Mouse (Mus musculus): ENCODE measurements around the gene Cyth1. TPM values are rescaled to one million over a fixed set of nuclear protein-coding genes. Genes with fewer than 3 reads are reported as not detected.

Cyth1 gene
- polyA plus RNA-seq, 1 experiment from 2014 or later = 17.7 TPM

GRCm38 (mm10) chr11:118104001-118104400, 144.4 kb downstream of the Cyth1 start:
- ATAC-seq (ENCODE audit: low read depth) = no peak
- Histone ChIP-seq H3K36me3 (ENCODE audit: control insufficient read depth, insufficient read depth, low read length) (no peaks in the 10 kb centered on the region), H3K4me1 (ENCODE audit: control insufficient read depth, insufficient read depth, low read length) (no peaks in the 10 kb centered on the region), H3K27me3 (ENCODE audit: control insufficient read depth, insufficient read depth, low read length) (no peaks in the 10 kb centered on the region), H3K4me3 (ENCODE audit: low read depth, low read length) (no peak overlapping the region), H3K4me2 (ENCODE audit: low read depth, low read length) (no peak overlapping the region), H3K9me3 (ENCODE audit: control insufficient read depth, low read length) (no peaks in the 10 kb centered on the region), H3K9ac (replicated peaks; ENCODE audit: low read depth, low read length) (no peak overlapping the region), H3K27ac (ENCODE audit: low read depth, low read length) (no peak overlapping the region)
- WGBS = 13% methylated on average over 5 of the region's 5 CpGs

- no peak overlapping the region for H3K9ac ChIP-seq (replicated peaks; ENCODE audit: low read depth, low read length)
- H3K27ac ChIP-seq (ENCODE audit: low read depth, low read length) = no peak overlapping the region
- no peaks in the 10 kb centered on the region for H3K36me3 ChIP-seq (ENCODE audit: control insufficient read depth, insufficient read depth, low read length)
- H3K4me1 ChIP-seq (ENCODE audit: control insufficient read depth, insufficient read depth, low read length) = no peaks in the 10 kb centered on the region
- no peak for ATAC-seq (ENCODE audit: low read depth)
- 95% methylated on average over 5 of the region's 5 CpGs for WGBS
- no peaks in the 10 kb centered on the region for H3K27me3 ChIP-seq (ENCODE audit: control insufficient read depth, insufficient read depth, low read length)
- no peak overlapping the region for H3K4me3 ChIP-seq (ENCODE audit: low read depth, low read length)
- no peak overlapping the region for H3K4me2 ChIP-seq (ENCODE audit: low read depth, low read length)
- H3K9me3 ChIP-seq (ENCODE audit: control insufficient read depth, low read length) = no peaks in the 10 kb centered on the region
Measured at GRCm38 (mm10) chr11:118103383-118103782, 145.0 kb downstream of the Cyth1 start.

- 63% methylated on average over 3 of the region's 3 CpGs for WGBS
Measured at GRCm38 (mm10) chr11:118102838-118103237, 145.6 kb downstream of the Cyth1 start.

GRCm38 (mm10) chr11:118101133-118101532, 147.3 kb downstream of the Cyth1 start:
- Histone ChIP-seq H3K4me1 (ENCODE audit: control insufficient read depth, insufficient read depth, low read length) (no peaks in the 10 kb centered on the region), H3K9ac (replicated peaks; ENCODE audit: low read depth, low read length) (no peak overlapping the region), H3K9me3 (ENCODE audit: control insufficient read depth, low read length) (no peaks in the 10 kb centered on the region), H3K27me3 (ENCODE audit: control insufficient read depth, insufficient read depth, low read length) (no peaks in the 10 kb centered on the region), H3K27ac (ENCODE audit: low read depth, low read length) (no peak overlapping the region), H3K4me3 (ENCODE audit: low read depth, low read length) (no peak overlapping the region), H3K4me2 (ENCODE audit: low read depth, low read length) (no peak overlapping the region), H3K36me3 (ENCODE audit: control insufficient read depth, insufficient read depth, low read length) (no peaks in the 10 kb centered on the region)
- 57% methylated on average over 8 of the region's 9 CpGs for WGBS
- no peak for ATAC-seq (ENCODE audit: low read depth)

More at GRCm38 (mm10) chr11:118102838-118103237, 145.6 kb downstream of the Cyth1 start:
- H3K4me3 ChIP-seq (ENCODE audit: low read depth, low read length) = no peak overlapping the region
- no peak overlapping the region for H3K9ac ChIP-seq (replicated peaks; ENCODE audit: low read depth, low read length)
- H3K9me3 ChIP-seq (ENCODE audit: control insufficient read depth, low read length) = no peaks in the 10 kb centered on the region
- H3K4me1 ChIP-seq (ENCODE audit: control insufficient read depth, insufficient read depth, low read length) = no peaks in the 10 kb centered on the region
- H3K27ac ChIP-seq (ENCODE audit: low read depth, low read length) = no peak overlapping the region
- H3K4me2 ChIP-seq (ENCODE audit: low read depth, low read length) = no peak overlapping the region
- H3K36me3 ChIP-seq (ENCODE audit: control insufficient read depth, insufficient read depth, low read length) = no peaks in the 10 kb centered on the region
- 0 out of 2 replicates have a peak, but pooled peaks have one; percentile 34 for ATAC-seq (ENCODE audit: low read depth)
- no peaks in the 10 kb centered on the region for H3K27me3 ChIP-seq (ENCODE audit: control insufficient read depth, insufficient read depth, low read length)

- Histone ChIP-seq H3K4me2 (ENCODE audit: low read depth, low read length) (no peak overlapping the region), H3K9ac (replicated peaks; ENCODE audit: low read depth, low read length) (no peak overlapping the region), H3K4me3 (ENCODE audit: low read depth, low read length) (no peak overlapping the region), H3K27me3 (ENCODE audit: control insufficient read depth, insufficient read depth, low read length) (no peaks in the 10 kb centered on the region), H3K4me1 (ENCODE audit: control insufficient read depth, insufficient read depth, low read length) (no peaks in the 10 kb centered on the region), H3K27ac (ENCODE audit: low read depth, low read length) (no peak overlapping the region), H3K9me3 (ENCODE audit: control insufficient read depth, low read length) (no peaks in the 10 kb centered on the region), H3K36me3 (ENCODE audit: control insufficient read depth, insufficient read depth, low read length) (no peaks in the 10 kb centered on the region)
- no peak for ATAC-seq (ENCODE audit: low read depth)
- 64% methylated on average over 2 of the region's 2 CpGs for whole genome bisulfite sequencing
Measured at GRCm38 (mm10) chr11:118096736-118097135, 151.7 kb downstream of the Cyth1 start.

- WGBS = 91% methylated on average over 9 of the region's 9 CpGs
- no peak overlapping the region for H3K4me2 ChIP-seq (ENCODE audit: low read depth, low read length)
- no peaks in the 10 kb centered on the region for H3K4me1 ChIP-seq (ENCODE audit: control insufficient read depth, insufficient read depth, low read length)
- no peaks in the 10 kb centered on the region for H3K9me3 ChIP-seq (ENCODE audit: control insufficient read depth, low read length)
- H3K9ac ChIP-seq (replicated peaks; ENCODE audit: low read depth, low read length) = no peak overlapping the region
- no peaks in the 10 kb centered on the region for H3K27me3 ChIP-seq (ENCODE audit: control insufficient read depth, insufficient read depth, low read length)
- no peak overlapping the region for H3K27ac ChIP-seq (ENCODE audit: low read depth, low read length)
- H3K4me3 ChIP-seq (ENCODE audit: low read depth, low read length) = no peak overlapping the region
- ATAC-seq (ENCODE audit: low read depth) = no peak
- H3K36me3 ChIP-seq (ENCODE audit: control insufficient read depth, insufficient read depth, low read length) = no peaks in the 10 kb centered on the region
Measured at GRCm38 (mm10) chr11:118095004-118095403, 153.4 kb downstream of the Cyth1 start.

- Histone ChIP-seq H3K4me3 (ENCODE audit: low read depth, low read length) (no peak overlapping the region), H3K4me1 (ENCODE audit: control insufficient read depth, insufficient read depth, low read length) (no peaks in the 10 kb centered on the region), H3K27ac (ENCODE audit: low read depth, low read length) (no peak overlapping the region), H3K27me3 (ENCODE audit: control insufficient read depth, insufficient read depth, low read length) (no peaks in the 10 kb centered on the region), H3K4me2 (ENCODE audit: low read depth, low read length) (no peak overlapping the region), H3K9ac (replicated peaks; ENCODE audit: low read depth, low read length) (no peak overlapping the region), H3K9me3 (ENCODE audit: control insufficient read depth, low read length) (no peaks in the 10 kb centered on the region), H3K36me3 (ENCODE audit: control insufficient read depth, insufficient read depth, low read length) (no peaks in the 10 kb centered on the region)
- 87% methylated on average over 23 of the region's 23 CpGs for whole genome bisulfite sequencing
- ATAC-seq (ENCODE audit: low read depth) = no peak
Measured at GRCm38 (mm10) chr11:118091002-118091670, 157.3 kb downstream of the Cyth1 start.

GRCm38 (mm10) chr11:118088896-118089295, 159.5 kb downstream of the Cyth1 start:
- H3K4me2 ChIP-seq (ENCODE audit: low read depth, low read length) = no peak overlapping the region
- ATAC-seq (ENCODE audit: low read depth) = no peak
- H3K9ac ChIP-seq (replicated peaks; ENCODE audit: low read depth, low read length) = no peak overlapping the region
- WGBS = 89% methylated on average over 19 of the region's 19 CpGs
- no peak overlapping the region for H3K27ac ChIP-seq (ENCODE audit: low read depth, low read length)
- no peaks in the 10 kb centered on the region for H3K36me3 ChIP-seq (ENCODE audit: control insufficient read depth, insufficient read depth, low read length)
- no peak overlapping the region for H3K4me3 ChIP-seq (ENCODE audit: low read depth, low read length)
- H3K9me3 ChIP-seq (ENCODE audit: control insufficient read depth, low read length) = no peaks in the 10 kb centered on the region
- no peaks in the 10 kb centered on the region for H3K4me1 ChIP-seq (ENCODE audit: control insufficient read depth, insufficient read depth, low read length)
- H3K27me3 ChIP-seq (ENCODE audit: control insufficient read depth, insufficient read depth, low read length) = no peaks in the 10 kb centered on the region

GRCm38 (mm10) chr11:118085961-118086360, 162.4 kb downstream of the Cyth1 start:
- no peak for ATAC-seq (ENCODE audit: low read depth)
- Histone ChIP-seq H3K27me3 (ENCODE audit: control insufficient read depth, insufficient read depth, low read length) (no peaks in the 10 kb centered on the region), H3K27ac (ENCODE audit: low read depth, low read length) (no peak overlapping the region), H3K9ac (replicated peaks; ENCODE audit: low read depth, low read length) (no peak overlapping the region), H3K4me3 (ENCODE audit: low read depth, low read length) (no peak overlapping the region), H3K36me3 (ENCODE audit: control insufficient read depth, insufficient read depth, low read length) (no peaks in the 10 kb centered on the region), H3K4me1 (ENCODE audit: control insufficient read depth, insufficient read depth, low read length) (no peaks in the 10 kb centered on the region), H3K9me3 (ENCODE audit: control insufficient read depth, low read length) (no peaks in the 10 kb centered on the region), H3K4me2 (ENCODE audit: low read depth, low read length) (no peak overlapping the region)
- WGBS = 81% methylated on average over 8 of the region's 8 CpGs
